Mouse (Mus musculus): ENCODE results near the gene Olfr1289.

Gene Olfr1289

DNA sequence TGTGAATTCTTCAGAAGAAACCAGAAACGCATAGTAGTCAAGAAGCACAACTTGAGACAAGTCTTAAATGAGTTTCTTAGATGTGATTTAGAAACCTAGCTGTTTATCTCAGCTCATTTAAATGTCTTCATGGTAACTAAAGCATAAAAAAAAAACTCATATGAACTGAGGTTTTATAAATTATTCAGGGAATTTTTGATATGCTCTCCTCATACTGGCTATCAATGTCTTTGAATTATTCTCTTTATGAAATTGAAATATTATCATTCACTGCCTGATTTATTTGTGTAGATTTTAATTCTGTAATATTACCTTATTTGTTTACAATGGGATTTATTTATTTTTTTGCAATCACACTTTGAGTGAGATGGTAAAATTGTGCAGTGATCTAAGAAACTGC is at the start of gene Olfr1289:
Gene Olfr1289 (plus strand): TSS at position 301 of the 400 bp plus-strand sequence.
- DNase-seq (ENCODE audit: low spot score in 2 of 2), result no peak

DNA sequence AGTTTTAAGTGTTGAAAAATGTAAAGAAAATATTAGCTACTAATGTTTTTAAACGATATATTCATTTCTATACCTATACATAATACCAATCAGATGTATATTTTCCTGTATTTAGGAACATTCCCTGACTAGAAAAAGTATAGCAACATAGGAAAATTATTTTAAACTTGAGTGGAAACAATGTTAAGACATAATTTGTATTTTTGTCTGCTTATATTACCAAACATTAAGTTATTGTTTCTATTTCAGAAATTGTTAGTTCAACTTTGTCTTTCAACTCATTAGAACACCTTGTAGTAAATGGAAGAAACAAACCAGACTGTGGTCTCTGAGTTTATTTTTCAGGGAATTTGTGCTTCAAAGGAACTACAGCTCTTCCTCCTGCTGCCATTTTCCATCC is 31.8 kb upstream of the Olfr1289 start, which contains the start of gene Olfr1287:
Gene Olfr1287 (plus strand): TSS at position 301 of the 400 bp plus-strand sequence.
- DNase-seq (ENCODE audit: low spot score in 2 of 2), result no peak

DNA sequence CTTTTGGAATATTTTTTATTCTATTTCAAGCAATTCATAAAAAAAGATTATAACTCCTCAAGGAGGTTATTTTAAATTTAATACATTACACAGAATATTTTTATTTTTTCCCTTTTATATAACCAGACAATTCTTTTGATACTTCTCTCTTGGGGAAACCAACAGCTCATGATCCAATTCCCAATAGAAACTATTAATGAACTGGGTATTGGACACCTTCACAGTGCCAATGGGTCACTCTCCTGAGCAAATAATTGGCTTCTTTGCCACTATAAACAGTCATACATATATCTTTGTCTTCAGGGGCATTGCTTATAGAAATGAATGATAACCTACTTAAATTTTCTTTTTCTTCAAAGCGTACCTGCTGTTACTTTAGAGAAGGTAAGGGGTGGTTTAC is 6.8 kb upstream of the Olfr1289 start, which contains the start of gene Olfr1288:
Gene Olfr1288 (plus strand): TSS at position 301 of the 400 bp plus-strand sequence.
- no peak for DNase-seq (ENCODE audit: low spot score in 2 of 2)

DNA sequence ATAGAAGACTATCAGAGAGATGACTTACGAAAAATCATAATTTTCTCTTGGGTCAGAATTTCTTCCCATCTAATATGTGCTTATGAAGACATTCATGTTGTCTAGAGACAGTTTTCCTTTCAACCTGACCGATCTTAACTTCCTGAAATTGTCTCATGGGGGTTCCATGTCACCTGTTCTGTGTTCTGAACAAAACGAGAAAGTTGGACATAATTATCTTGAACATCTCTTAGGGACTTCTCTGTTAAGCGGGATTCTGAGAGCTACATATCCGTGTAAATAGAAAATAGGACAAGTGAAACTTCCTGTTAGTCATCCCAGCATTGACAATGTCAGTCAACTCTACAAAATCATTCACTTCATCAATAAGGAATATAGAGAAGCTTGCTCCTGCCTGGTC is 13.1 kb downstream of the Olfr1289 start, which contains the start of gene Olfr1290:
Gene Olfr1290 (minus strand): TSS at position 101 of the 400 bp plus-strand sequence.
- no peak for DNase-seq (ENCODE audit: low spot score in 2 of 2)

DNA sequence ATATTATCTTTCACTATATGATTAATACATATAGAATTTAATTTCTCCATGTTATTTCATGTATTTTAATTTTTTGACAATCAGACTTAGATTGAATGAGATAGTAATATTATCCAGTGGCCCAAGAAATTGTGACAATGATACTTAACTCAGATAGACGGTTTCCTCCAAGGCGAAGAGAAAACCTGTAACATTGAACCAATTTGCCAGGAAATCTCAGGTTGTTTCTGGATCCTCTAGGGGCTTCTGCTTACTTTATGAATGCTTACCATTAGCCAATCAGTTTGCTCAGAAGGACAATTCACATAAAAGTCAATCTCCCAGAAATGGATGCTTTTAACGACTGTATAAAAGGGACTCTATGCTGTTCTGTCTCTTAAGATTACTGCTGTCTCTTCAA is 16.3 kb downstream of the Olfr1289 start, which contains the start of gene Olfr1291-ps1:
Gene Olfr1291-ps1 (plus strand): TSS at position 301 of the 400 bp plus-strand sequence.
- DNase-seq (ENCODE audit: low spot score in 2 of 2), result no peak

DNA sequence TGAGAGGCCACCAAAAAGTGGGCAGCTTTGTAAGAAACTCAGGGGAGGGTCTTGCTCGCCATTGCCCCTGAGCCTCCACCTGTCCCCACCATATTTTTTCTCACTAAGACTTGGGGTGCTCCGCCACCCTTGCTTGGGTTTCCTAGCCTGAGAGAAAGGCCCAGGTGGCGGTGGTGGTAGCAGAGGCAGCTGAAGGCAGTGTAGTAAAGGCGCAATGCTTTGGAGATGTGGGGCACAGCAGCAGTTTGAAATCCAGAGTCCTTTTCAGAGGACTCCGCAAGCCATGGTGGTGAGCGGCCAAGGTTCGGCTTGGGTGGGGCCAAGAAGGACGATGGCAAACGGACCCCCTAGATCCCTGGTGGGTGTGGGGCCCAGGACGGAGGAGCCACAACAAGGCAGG is 36.8 kb downstream of the Olfr1289 start:
- no peak for DNase-seq (ENCODE audit: low spot score in 2 of 2)

DNA sequence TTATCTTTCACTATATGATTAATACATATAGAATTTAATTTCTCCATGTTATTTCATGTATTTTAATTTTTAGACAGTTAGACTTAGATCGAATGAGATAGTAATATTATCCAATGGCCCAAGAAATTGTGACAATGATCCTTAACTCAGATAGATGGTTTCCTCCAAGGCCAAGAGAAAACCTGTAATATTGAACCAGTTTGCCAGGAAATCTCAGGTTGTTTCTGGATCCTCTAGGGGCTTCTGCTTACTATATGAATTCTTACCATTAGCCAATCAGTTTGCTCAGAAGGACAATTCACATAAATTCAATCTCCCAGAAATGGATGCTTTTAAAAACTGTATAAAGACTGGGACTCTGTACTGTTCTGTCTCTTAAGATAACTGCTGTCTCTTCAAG is 44.3 kb downstream of the Olfr1289 start, which contains the start of gene Olfr1293-ps:
Gene Olfr1293-ps (plus strand): TSS at position 301 of the 400 bp plus-strand sequence.
- no peak for DNase-seq (ENCODE audit: low spot score in 2 of 2)
